Mouse (Mus musculus): ENCODE results near the gene Osbpl6.
A peak's percentile ranks its signal among the peaks of the same experiment; 100 is the strongest.

Osbpl6 gene

DNA sequence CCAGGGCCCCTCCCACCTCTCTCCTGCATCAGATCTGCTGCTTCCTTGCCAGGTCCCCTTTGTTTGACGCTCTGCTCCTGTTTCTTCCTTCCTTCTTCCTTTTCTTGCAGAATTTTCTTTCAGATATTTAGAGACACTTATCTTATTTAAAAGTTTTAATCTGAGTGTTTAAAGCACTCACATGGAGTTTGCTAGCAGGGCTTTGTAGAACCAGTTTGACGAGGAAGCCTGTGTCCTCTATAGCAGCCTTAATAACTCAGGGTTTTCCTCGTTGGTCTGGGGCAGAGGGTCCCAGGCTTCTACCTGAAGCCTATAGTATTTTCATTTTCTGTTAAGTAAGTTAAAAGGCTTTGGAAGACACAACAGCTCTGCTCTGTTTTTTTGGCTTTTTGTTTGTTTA, 20.5 kb downstream of the Osbpl6 start:
- no peak for DNase-seq

DNA sequence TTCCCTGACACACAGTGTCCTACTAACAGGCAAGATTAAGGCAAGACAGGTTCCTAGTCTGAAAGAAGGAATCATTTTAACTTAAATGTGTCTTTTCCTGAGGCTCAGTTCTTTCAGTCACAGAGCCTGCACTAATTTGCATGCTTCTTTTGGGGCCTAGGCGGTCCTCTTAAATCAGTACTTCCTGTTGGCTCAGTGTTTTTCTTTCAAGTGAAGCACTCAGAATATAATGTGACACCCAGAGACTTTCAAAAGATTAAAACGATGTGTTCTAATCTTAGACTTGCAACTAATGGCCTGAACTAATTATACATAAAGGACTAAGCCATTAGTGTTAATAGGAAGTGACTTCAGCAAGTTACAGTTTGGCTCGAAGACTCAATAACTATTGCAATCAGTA, 23.0 kb downstream of the Osbpl6 start:
- DNase-seq, result no peak

DNA sequence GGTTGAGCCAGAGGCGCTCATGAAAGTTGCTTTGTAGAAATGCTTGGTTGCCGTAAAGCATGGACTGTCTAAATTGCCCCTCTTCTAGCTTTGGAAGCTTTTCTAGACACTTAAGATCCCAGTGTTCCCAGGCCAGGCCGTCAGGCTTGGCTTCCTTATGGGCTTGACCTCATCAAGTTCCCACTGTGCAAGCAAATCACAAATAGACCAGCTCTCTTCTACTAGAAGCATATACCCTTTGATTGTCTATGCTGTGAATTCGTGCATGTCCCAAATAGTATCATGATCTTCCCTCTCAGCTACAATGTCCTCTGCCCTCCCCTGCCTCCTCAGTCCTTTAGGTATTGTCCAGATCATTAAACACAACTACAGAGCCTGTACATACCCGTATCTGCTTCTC, 23.5 kb downstream of the Osbpl6 start:
- no peak for DNase-seq

DNA sequence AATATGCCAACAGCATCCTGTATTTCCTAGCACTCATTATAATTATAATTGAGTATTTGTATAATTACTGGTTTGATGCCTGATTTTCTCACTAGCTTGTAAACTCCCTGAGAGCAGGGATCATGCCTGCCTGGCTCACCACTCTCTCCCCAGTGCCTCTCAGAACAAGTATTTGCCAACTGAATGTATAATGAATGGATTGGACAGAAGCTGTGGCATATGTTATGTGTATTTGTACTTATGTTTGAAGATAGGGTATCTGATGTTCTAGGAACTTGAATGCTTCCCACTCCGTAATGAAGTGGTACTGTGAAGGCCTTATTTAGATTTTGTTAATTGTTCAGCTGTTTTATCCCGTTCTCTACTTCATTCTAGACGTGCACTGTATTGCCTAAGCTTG, 24.2 kb downstream of the Osbpl6 start:
- no peak for DNase-seq

DNA sequence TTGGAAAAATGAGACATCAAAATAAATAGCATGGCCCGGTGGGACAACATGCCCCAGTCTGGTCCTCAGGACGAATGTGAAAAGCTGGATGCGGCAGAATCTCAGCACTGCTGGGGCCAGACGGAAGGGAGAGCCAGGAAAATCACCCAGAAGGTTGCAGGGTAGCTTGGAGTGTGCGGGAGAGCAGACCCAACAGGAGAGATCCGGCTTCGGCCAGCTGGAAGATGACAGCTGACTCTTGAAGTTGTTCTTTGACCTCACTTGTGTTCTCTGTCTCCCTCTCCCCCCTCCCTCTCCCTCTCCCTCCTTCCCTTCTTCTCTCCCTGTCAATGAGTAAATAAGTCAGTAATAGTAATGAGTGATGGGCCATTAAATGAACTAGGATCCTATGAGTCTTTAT, 27.9 kb downstream of the Osbpl6 start:
- DNase-seq, result peak; percentile 33

DNA sequence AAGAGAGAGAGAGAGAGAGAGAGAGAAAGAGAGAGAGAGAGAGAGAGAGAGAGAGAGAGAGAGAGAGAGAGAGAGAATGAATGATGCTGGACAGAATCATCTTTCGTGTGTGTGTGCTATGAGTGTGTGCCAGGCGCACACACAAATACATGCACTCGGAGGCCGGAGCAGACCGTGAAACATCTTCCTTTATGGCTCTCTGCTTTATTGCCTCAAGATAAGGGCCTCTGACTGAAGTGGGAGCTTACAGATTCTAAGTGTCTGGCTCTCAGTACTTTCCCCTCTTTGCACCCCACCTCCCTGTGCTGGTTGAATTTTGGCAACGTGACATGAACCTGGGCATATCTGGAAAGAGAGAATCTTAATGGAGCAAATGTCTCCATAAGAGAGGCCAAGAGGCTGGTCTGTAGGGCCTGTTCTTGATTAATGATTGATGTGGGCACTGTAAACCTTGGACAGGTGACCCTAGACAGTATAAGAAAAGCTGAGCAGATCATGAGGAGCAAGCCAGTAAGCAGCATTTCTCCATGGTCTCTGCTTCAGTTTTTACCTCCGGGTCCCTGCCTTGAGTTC, 29.4 kb downstream of the Osbpl6 start:
- DNase-seq, result no peak

DNA sequence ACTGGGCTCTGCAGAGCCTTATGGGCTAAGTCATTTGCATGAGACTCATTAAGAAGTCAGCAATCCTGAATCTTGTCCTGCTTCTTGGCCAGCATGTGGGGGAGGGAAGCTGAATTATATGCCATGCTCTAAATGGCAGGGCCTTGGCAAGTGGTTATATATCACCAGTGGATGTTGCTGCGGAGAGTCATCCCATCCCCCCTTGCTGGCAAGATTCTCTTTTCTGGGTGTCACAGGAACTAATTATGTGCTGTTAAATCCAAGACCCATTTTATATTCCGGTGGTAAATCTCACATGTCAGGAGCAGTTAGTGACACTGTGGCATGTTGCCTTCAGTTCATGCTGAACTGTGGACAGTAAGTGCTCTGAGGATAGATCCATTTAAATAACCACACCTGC, 31.1 kb downstream of the Osbpl6 start:
- no peak for DNase-seq

DNA sequence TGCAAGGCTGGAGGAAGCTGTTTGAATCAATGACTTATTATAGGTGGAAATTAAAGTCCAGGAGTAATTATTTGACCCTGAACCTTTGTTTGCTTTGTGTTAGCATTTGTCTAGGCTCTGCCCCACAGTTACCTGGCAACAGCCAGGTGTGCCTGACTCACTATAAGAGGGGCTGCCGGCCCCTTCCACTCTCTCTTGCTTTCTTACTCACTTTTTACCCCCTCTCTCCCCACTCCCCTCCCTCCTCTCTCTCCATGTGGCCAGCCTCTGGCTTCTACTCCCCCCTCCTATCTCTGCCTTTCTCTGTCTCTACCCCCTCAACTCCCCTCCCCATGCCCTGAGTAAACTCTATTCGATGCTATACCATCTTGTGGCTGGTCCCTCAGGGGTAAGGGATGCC, 33.2 kb downstream of the Osbpl6 start:
- no peak for DNase-seq

DNA sequence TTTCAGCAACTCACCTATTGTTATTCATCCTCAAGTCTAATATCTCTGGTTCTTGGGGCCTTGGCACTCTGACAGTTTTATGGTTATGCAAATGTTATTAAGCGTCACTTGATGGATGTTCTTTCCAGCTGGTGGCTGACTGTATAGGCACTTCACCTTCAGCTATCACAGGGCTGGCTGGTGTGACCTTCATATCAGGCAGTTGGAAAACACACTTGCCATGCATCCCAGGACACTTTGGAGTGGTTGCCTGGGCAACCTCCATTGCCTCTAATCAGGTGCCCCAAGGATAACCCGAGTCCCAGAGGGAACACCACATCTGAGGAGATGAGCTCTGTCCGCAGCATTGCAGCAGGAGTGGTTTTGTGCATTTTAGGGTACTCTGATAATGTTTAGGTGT, 35.8 kb downstream of the Osbpl6 start:
- no peak for DNase-seq

DNA sequence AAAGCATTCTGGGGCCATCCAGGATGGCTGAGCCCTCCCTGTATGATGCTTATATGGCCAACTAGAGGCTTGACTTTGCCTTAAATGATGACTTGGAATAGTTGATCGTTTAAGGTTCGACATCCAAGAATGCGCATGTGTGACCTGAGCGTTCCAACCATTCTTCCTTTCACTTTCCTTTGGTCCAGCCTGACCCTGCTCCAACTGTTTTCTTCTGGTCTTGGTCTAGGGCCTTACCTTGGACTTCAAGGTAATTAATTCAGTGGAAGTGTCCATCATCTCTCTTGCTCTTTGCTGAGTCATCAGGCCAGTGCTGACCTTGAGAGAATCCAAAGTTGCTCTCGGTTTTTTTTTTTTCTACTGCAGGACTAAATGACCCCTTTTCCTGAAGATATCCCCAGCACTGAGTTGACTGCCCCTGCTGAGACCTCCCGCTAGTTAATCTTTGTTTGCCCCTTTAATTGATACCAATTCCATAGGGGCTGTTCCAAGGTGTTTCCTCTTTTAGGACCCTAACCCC, 43.6 kb downstream of the Osbpl6 start:
- no peak for DNase-seq

DNA sequence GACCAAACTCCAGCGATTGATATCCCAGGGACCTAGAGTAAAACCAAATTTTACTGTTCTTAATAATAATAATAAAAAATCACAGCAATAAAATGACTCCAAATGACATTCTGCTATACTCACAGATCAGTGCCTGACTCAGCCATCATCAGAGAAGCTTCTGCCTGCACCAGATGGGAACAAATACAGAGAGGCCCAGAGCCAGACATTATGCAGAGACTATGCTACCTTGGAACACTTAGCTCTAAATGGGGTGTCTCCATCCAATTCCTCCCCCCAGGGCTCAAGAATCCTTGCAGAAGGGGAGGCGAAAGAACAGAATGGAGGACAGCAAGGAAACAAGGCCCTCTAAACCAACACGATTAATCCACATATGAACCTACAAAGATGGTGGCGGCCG, 60.4 kb downstream of the Osbpl6 start:
- DNase-seq, result no peak

DNA sequence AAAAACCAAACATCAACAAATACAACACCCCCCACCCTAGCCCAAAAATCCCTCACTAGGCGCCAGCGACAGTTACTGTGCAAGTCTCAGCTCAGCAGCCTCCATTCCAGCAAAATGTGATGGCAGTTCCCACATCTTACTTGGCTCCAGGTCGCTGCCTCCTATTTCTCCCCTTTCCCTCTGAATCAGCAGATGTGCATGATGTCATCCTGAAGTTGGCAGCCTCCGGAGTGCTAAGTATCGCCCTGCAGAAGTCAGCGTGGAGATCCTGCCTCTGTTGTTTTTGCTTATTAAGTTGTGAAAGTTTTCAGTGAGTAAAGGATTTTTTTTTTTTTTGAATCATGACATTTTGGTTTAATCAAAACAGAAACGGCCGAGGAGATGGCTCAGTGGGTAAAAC, 61.9 kb downstream of the Osbpl6 start:
- DNase-seq, result peak; percentile 51

DNA sequence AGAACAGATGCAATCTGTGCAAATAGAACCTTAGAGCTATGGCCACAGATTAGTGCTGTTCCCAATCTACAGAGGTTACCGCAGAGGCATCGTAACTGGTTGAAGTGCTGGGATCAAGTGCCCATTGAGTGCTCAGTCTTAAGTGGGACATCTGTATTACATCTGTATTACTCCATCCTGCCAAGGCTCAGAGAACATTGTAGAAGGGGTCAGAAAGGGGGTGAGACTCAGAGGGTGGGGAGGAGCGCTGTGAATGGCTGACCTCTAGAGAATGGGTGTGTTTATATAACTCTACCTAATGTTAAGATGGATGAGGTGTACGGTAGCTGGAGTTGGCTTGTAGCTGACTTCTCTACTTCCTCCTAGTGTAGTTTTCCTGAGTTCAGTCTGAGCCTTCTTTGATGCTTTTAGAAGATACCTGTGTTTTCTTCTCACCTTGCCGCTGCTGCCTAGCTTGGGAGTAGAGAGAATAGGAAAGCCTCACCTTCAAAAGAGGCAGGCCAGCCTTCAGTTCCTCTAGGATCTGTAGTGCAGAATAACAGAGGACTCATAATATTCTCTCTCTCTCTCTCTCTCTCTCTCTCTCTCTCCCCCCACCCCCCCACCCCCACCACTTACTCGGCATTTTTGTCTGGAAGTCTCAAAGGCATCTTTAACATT, 62.9 kb downstream of the Osbpl6 start:
- DNase-seq, result no peak

DNA sequence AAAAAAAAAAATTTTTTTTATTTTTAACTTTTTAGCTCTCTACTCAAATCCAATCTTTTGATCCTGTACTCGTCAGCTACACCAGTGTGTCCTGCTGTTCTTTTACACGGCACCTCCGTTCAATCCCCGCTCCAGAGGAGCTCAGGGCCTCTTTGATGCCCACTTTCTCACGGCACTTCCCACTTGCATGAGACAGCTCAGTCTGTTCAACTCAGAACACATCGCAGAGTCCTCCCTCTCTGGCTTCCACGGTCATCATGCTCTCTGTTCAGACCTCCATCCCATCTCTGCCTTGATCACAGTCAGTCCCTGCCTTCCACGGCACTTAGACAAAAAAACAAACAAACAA, 63.4 kb downstream of the Osbpl6 start:
- no peak for DNase-seq

DNA sequence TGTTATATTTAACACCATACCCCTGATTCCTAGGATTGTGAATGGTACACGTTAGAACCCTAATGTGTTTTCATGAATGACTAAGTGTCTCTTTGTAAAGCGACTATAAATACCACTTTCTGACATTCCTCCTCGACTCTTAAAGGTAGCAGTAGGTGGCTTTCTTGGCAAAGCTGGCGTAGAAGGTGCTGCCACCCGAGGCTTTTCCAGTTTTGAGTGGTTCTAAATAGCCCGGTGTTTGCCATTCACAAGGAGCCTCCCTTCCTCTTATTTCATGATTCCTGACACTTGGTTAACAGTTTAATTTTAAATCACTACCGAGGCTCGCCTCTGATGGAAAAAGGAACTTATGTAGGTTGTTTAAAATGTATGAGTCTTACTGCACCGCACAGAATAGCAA, 64.1 kb downstream of the Osbpl6 start:
- DNase-seq, result no peak

DNA sequence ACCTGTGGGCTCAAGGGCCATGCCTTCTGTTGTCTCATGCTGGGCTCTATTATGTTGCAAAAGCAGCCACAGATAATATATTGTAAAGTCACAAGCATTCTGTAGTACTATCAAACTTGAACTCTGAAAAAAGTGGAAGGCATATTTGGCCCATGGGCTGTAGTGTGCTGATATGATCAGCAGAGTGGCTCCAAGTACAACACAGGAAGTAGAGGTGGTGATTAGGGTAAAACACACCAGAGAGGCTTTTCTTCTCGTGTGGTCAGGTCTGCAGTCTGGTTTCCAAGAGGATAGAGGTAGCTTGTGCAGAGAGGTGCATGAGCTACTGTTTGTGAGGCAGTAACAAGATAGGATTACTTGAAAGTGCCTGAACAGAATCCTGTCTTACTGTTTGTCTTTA, 69.5 kb downstream of the Osbpl6 start:
- no peak for DNase-seq

DNA sequence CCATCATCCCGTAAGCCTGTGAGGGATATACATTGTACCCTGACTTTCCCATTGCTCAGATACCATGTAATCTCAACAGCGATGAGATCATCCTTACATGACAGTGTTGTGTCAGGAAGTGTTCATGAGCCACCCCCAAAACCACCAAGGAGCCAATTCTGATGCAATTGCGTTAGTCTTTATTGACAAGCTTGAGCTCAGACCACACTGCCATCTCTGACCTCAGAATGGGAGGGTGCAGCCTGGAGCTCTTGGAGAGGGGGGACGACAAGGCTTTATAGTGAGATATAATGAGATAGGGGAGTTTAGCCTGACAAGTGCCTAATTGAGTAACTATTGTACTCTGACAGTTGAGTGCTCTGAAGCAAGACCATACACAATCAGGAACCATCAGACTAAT, 82.5 kb downstream of the Osbpl6 start:
- no peak for DNase-seq

DNA sequence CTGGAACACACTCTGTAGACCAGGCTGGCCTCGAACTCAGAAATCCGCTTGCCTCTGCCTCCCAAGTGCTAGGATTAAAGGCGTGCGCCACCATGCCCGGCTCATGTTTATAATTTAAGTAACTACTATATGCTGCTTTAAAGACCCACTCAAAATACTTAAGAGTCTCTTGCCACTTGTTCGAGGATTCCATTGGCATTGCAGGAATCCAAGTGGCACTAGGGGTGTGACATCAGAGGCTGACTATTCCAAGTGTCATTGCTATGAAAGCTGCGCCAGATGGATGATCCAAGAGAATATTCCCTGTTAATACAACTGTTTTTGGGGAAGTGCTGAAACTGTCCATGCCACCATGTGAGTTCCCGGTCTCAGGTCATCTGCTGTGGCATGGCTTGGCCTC, 83.9 kb downstream of the Osbpl6 start:
- peak; percentile 28 for DNase-seq

DNA sequence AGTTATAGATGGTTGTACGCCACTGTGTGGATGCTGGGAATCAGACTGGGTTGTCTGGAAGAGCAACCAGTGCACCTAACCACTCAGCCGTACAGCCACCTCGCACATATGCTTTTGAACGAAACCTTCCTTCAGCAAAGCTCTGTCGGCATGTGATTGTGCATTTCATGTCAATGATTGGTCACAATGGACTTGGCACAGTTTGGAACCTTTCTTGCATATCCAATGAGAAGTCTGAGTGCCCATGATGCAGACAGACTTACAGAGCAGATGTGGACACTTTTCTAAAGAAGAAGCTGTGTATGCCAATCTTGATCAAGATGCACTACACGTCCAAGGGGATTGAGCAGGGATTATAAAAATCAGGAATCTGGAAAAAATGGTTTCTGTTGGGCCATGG, 85.1 kb downstream of the Osbpl6 start:
- DNase-seq, result no peak

DNA sequence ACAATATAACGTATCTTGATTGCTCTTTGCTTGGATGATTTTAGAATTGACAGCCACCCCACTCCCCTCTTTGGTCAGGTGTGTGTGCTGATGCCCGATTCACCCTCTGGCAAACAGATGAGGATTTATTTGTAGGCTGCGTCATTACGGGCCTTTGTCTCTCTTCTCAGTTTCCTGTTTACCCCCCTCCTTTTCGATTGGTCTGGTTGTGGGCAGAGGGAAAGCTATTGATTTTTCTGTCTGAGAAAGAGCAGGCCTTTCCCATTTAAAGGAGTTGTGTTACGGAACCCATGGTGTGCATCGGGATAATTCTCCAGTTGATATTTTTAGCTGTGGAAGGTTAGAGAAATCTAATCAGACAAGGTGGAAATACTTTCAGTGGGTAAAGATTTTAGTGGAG, 85.9 kb downstream of the Osbpl6 start:
- no peak for DNase-seq

DNA sequence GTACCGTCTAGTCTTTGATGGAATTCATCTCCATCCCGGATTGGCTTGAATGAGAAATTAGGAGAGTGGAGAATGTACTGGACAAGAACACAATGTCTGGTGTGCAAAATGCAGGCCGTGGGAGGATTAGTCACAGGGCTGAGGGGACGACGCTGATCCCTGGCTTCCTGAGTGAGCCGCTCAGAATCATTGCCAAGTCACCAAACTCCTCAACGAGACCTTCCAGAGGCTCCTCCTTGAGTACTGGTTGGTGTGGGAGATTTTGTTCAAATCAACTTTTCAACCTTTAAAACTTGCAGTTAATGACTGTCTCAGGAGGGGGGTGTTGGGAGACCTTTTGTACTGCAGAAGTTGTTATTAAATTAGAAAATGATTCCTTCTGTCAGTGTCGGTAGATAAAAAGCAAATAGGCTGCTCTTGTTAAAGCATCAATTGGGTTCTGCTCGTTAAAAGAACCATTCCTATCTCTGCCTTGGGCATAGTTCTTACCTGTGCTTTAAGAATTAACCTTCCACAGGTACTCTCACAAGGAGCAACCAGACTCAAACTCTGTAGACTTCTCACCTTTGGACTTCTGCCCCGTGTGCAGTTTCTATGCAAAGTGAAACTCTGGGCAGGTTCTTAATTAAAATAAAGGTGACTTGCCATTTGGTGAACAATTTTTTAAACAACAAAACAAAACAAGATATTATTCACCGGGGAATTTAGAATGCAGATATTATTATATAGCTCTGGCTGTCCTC, 89.9 kb downstream of the Osbpl6 start:
- DNase-seq, result no peak

DNA sequence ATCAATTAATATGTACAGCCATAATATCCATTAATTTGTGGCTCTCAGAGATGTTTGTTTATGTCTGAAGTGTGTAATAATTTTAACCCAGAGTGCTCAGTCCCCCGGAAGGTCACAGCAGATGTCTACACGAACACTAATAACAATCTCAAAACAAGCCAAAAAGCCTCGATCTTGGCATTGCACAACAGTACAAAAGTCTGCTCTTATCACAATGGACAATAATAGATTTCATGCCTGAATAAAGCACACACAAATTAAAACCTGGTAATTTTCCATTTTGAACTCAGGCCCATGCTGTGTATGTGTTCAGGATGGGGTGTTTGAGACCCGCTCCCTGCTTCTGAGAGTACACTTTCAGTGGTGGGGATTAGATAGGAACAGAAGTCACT, 90.4 kb downstream of the Osbpl6 start:
- no peak for DNase-seq

DNA sequence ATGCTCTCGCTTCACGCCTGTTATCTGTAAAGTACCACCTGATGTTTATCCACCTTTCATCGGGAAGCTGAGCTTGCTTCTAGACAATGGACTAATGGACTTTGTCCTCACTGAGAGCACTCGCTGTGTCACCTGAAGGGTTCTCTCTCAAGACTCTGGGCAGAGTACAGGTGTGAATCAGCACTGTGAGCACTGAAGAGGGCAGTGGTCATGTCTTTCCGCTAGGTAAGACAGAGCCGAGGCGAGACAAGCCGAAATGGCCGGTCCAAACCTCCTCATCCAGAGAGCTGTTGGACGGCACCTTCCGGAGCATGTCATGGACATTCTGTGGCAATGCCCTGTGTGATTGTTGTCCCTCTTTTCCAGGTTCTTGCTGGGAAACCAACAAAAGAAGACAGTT, 92.6 kb downstream of the Osbpl6 start:
- DNase-seq, result no peak

DNA sequence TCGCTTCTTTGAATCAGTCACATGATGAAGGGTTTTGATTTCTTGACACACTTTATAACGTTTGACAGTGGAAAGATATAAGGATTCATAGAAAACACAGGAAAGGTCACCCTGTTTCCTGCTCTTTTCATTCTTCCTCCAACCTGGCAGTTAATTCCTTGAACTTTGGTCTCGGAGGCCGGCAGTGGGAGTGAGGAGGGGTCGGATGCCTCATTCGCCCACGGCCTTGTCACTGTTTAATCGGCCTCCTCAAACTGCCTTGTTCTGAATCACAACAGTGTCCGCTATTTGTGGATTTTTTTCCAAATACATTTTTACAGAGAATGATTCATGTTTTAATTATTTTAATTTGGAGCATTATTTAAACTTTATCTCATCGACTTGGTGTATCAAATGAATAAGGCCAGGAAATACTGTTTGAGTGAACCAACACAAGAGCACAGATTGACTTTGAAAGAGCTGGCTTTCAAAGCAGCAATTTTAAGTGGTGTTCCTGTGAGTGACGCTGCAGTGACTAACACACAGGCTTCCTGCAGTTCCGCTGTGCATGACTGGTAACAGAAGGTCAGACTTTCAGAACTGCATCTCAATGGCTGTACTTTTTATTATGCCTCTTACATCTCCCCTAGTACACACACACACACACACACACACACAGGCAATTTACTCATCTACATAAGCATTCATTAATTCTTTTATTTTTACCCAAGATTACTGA, 98.0 kb downstream of the Osbpl6 start:
- no peak for DNase-seq

Data from lung, postnatal 14 days (tissue).